Mouse (Mus musculus) stomach, postnatal 0 days (tissue): Measurements from ENCODE around the gene Jund. TPM values are rescaled to one million over a fixed set of nuclear protein-coding genes. Genes with fewer than 3 reads are reported as not detected.

Experiments
- ATAC-seq: fragments of 200-750 bp; cut with Nextera tagmentation; 2 replicates; pipeline ENCODE4 v1.8.0; 2017; ENCODE audit not compliant: low FRiP score, low TSS enrichment
- DNase-seq: peaks from one replicate; pipeline ENCODE4 v3.0.0-alpha.2; 2016; ENCODE audit warnings: low spot score
- H3K27ac ChIP-seq: fragments of 300-500 bp; sonication (generic); replicated peaks from 2 replicates; pipeline ENCODE4 v1.5.1; 2014; ENCODE audit warnings: mild to moderate bottlenecking, control low read depth
- H3K27me3 ChIP-seq: fragments of 300-500 bp; sonication (generic); 2 replicates; pipeline ENCODE4 v1.6.1; 2014; ENCODE audit warnings: low read length; ENCODE audit not compliant: control insufficient read depth, insufficient read depth
- H3K36me3 ChIP-seq: fragments of 300-500 bp; sonication (generic); 2 replicates; pipeline ENCODE4 v1.6.1; 2014; ENCODE audit warnings: low read length, mixed read lengths; ENCODE audit not compliant: control insufficient read depth, insufficient read depth
- H3K4me1 ChIP-seq: fragments of 300-500 bp; sonication (generic); replicated peaks from 2 replicates; pipeline ENCODE4 v1.6.1; 2014; ENCODE audit warnings: antibody characterized with exemption; ENCODE audit not compliant: control insufficient read depth, insufficient read depth
- H3K4me2 ChIP-seq: fragments of 300-500 bp; sonication (generic); replicated peaks from 2 replicates; pipeline ENCODE4 v1.6.1; 2014; ENCODE audit warnings: low read depth, mild to moderate bottlenecking, control low read depth, moderate library complexity
- H3K4me3 ChIP-seq: fragments of 300-500 bp; sonication (generic); 2 replicates; pipeline ENCODE4 v1.5.1; 2014; ENCODE audit warnings: low read depth, low read length, control low read depth
- H3K9ac ChIP-seq: fragments of 300-500 bp; sonication (generic); 2 replicates; pipeline ENCODE4 v1.6.1; 2014; ENCODE audit warnings: mild to moderate bottlenecking, low read length, control low read depth, mixed read lengths
- H3K9me3 ChIP-seq: fragments of 300-500 bp; sonication (generic); 2 replicates; pipeline ENCODE4 v1.6.1; 2016; ENCODE audit warnings: low read length; ENCODE audit not compliant: control insufficient read depth
- CTCF ChIP-seq: IDR thresholded peaks from 2 replicates; pipeline ENCODE4 v1.5.1; 2016; ENCODE audit warnings: antibody characterized with exemption, low read depth, mild to moderate bottlenecking, moderate library complexity
- EP300 ChIP-seq: optimal IDR thresholded peaks from 2 replicates; pipeline ENCODE3; 2016; ENCODE audit warnings: antibody characterized with exemption
- WGBS: fragments of 180-500 bp; shearing (Covaris S2); extraction: QIAGEN DNeasy Blood & Tissue Kit; methylation state at CpG from one replicate; pipeline ENCODE4 v1.1.7; 2014; 5-methylcytosine and 5-hydroxymethylcytosine counted together
- polyA plus RNA-seq: library from polyadenylated mRNA; unstranded; fragments of >200 nt; fragmentation: Nextera tagmentation; extraction: Ambion mirVana; gene quantifications from 2 replicates; pipeline ENCODE4 v1.2.1, GENCODE M21; 2015

The Jund gene
- polyA plus RNA-seq, 1 experiment from 2014 or later, result 78.3 TPM

DNA sequence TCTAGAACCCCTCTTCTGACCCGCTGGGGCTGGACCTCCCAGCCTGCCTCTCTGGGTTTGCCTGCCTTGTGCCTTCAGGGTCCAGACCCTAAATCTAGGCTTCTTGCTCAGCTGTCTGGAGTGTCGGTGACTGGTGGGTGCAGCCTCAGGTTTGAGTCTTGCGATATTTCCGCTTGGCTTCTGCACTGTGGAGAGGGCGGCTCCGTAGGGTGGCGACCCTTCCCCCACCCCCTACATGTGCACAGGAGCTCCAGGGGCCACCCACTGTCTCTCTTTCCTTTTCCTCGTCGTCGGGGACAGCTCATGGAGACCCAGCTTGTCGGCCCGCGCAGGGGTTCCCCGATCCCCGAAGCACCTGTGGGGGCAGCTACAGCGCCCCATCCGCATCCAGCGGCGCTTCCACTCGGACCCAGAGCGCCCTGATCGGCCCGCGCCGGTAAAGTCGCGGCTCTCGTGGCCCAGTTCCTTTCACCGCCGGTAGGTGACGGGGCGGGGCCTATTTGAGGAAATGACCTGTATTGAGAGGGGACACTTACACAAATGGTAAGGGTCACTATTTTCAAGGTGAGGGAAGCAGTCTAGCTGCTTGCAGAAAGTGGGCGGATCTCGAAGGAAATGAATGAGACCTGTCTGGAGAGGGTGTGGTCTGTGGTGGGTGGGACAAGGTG, 31.2 kb downstream of the Jund start:
- no peaks in the 10 kb centered on the region for H3K36me3 ChIP-seq
- TF ChIP-seq CTCF (peak; percentile 55), EP300 (no peak)
- H3K4me2 ChIP-seq, result peak overlapping the region; percentile 49
- peak; percentile 30 for ATAC-seq
- no peaks in the 10 kb centered on the region for H3K9me3 ChIP-seq
- no peaks in the 10 kb centered on the region for H3K4me1 ChIP-seq
- DNase-seq, result peak; percentile 57
- H3K9ac ChIP-seq, result no peak overlapping the region
- peaks cover 3% of the 10 kb centered on the region; the same call in 1 of the 2 replicates for H3K27me3 ChIP-seq
- no peak overlapping the region; the same call in 1 of the 2 replicates for H3K4me3 ChIP-seq
- WGBS, result 3% methylated on average over 34 of the region's 34 CpGs
- no peak overlapping the region for H3K27ac ChIP-seq

GRCm38 (mm10) chr8:70730956-70731355, 32.2 kb downstream of the Jund start:
- no peak for TF ChIP-seq CTCF
- no peak for TF ChIP-seq EP300
- WGBS, result 84% methylated on average over 4 of the region's 4 CpGs
- H3K36me3 ChIP-seq, result no peaks in the 10 kb centered on the region
- ATAC-seq (no peak; the same call in 1 of the 2 replicates), DNase-seq (no peak)
- H3K4me1 ChIP-seq, result no peaks in the 10 kb centered on the region
- no peak overlapping the region for H3K4me3 ChIP-seq
- peaks cover 3% of the 10 kb centered on the region; the same call in 1 of the 2 replicates for H3K27me3 ChIP-seq
- no peaks in the 10 kb centered on the region for H3K9me3 ChIP-seq
- no peak overlapping the region for H3K27ac ChIP-seq
- no peak overlapping the region for H3K9ac ChIP-seq
- no peak overlapping the region for H3K4me2 ChIP-seq

- H3K4me3 ChIP-seq, result no peak overlapping the region
- DNase-seq, result no peak
- ATAC-seq, result no peak
- 57% methylated on average over 5 of the region's 5 CpGs for WGBS
- H3K9me3 ChIP-seq, result no peaks in the 10 kb centered on the region
- no peak overlapping the region for H3K9ac ChIP-seq
- TF ChIP-seq EP300 (no peak), CTCF (no peak)
- H3K36me3 ChIP-seq, result no peaks in the 10 kb centered on the region
- 0 out of 2 replicates have a peak, but pooled peaks cover 2% of the 10 kb centered on the region for H3K27me3 ChIP-seq
- no peak overlapping the region for H3K4me2 ChIP-seq
- H3K27ac ChIP-seq, result no peak overlapping the region
- H3K4me1 ChIP-seq, result no peaks in the 10 kb centered on the region
These were observed 39.0 kb downstream of the Jund start for GRCm38 (mm10) chr8:70737705-70738104.

- Histone ChIP-seq H3K27ac (no peak overlapping the region), H3K4me3 (no peak overlapping the region), H3K4me1 (no peaks in the 10 kb centered on the region), H3K27me3 (0 out of 2 replicates have a peak, but pooled peaks cover 4% of the 10 kb centered on the region), H3K9ac (no peak overlapping the region), H3K4me2 (no peak overlapping the region), H3K36me3 (no peaks in the 10 kb centered on the region), H3K9me3 (no peaks in the 10 kb centered on the region)
- 48% methylated on average over 3 of the region's 3 CpGs for WGBS
- no peak for TF ChIP-seq CTCF
- no peak for TF ChIP-seq EP300
- no peak for DNase-seq
- ATAC-seq, result no peak
These were observed 39.5 kb downstream of the Jund start for GRCm38 (mm10) chr8:70738211-70738610.

- ATAC-seq, result no peak
- no peak overlapping the region for H3K9ac ChIP-seq
- H3K4me2 ChIP-seq, result no peak overlapping the region
- no peak overlapping the region for H3K27ac ChIP-seq
- TF ChIP-seq CTCF (no peak), EP300 (no peak)
- H3K27me3 ChIP-seq, result 0 out of 2 replicates have a peak, but pooled peaks cover 5% of the 10 kb centered on the region
- 52% methylated on average over 5 of the region's 5 CpGs for WGBS
- 0 out of 2 replicates have a peak, but pooled peaks cover 3% of the 10 kb centered on the region for H3K4me1 ChIP-seq
- no peak overlapping the region for H3K4me3 ChIP-seq
- no peaks in the 10 kb centered on the region for H3K36me3 ChIP-seq
- H3K9me3 ChIP-seq, result no peaks in the 10 kb centered on the region
- no peak for DNase-seq
These were observed 42.9 kb downstream of the Jund start for GRCm38 (mm10) chr8:70741661-70742060.

- no peak for TF ChIP-seq CTCF
- no peak for TF ChIP-seq EP300
- Histone ChIP-seq H3K27me3 (0 out of 2 replicates have a peak, but pooled peaks cover 5% of the 10 kb centered on the region), H3K9me3 (no peaks in the 10 kb centered on the region), H3K27ac (no peak overlapping the region), H3K9ac (no peak overlapping the region), H3K4me3 (no peak overlapping the region), H3K36me3 (no peaks in the 10 kb centered on the region), H3K4me2 (no peak overlapping the region), H3K4me1 (0 out of 2 replicates have a peak, but pooled peaks cover 3% of the 10 kb centered on the region)
- WGBS, result 48% methylated on average over 11 of the region's 11 CpGs
- DNase-seq (no peak), ATAC-seq (no peak)
These were observed 43.4 kb downstream of the Jund start for GRCm38 (mm10) chr8:70742176-70742575.
